21 mouse cellular contexts compared by ENCODE assay signal in genomic region chr9:54683814-54684605, GRCm38 (mm10). TPM values are rescaled to one million over a fixed set of nuclear protein-coding genes. Genes with fewer than 3 reads are reported as not detected.
DNase-seq lines count a peak whose midpoint lies in the region; ATAC-seq and TF ChIP-seq lines count a peak whose summit lies in the region.
"Had no signal": no experiment of that assay in that cellular context is flagged by ENCODE, and none has a peak within 500 bp of the region (broad histone marks: within the 10 kb centered on the region; RNA-seq: fewer than 3 reads in every experiment).

No protein-coding gene starts in this region.

- H3K36me3 ChIP-seq in heart, embryonic 11.5 days (ENCODE audit: control insufficient read depth, insufficient read depth, low read length) = no peaks in the 10 kb centered on the region
- no peaks in the 10 kb centered on the region for H3K36me3 ChIP-seq in ES-E14 (ENCODE audit: control insufficient read depth, insufficient read depth, low read length, poor library complexity, severe bottlenecking)
- H3K36me3 ChIP-seq: embryonic facial prominence, embryonic 10.5 days; embryonic facial prominence, embryonic 12.5 days; forebrain, embryonic 15.5 days had no signal

- no peak overlapping the region for H3K27ac ChIP-seq in heart, embryonic 11.5 days (ENCODE audit: low read depth, low read length)
- H3K27ac ChIP-seq in ES-E14 (ENCODE audit: insufficient read depth, low read depth, low read length, poor library complexity, severe bottlenecking) = peak overlapping the region; percentile 3; the same call in 1 of the 2 replicates
- H3K27ac ChIP-seq: embryonic facial prominence, embryonic 10.5 days; embryonic facial prominence, embryonic 12.5 days; forebrain, embryonic 13.5 days; forebrain, embryonic 15.5 days had no signal

- peak; percentile 65 for DNase-seq in heart, adult 11 months
- no peak for DNase-seq in ES-E14 (ENCODE audit: low read depth, low spot score)
- DNase-seq in fat pad, adult 2 months (ENCODE audit: extremely low read depth, low read depth, low spot score) = peak; percentile 81
- DNase-seq in left cerebral cortex, postnatal 10 days (ENCODE audit: extremely low spot score in 1 of 2, low spot score in 2 of 2) = no peak
- DNase-seq in left cerebral cortex, adult 18-20 months (ENCODE audit: low spot score in 2 of 2) = no peak
- no peak for DNase-seq in kidney, postnatal 14 days
- DNase-seq: adrenal gland, adult 2 months; adrenal gland, postnatal 14 days; adrenal gland, postnatal 36 days; B cell, adult 2 months; cerebellum, adult 11-12 months; cerebellum, adult 2 months; cerebellum, adult 9-10 months; cerebellum, postnatal 10 days; cerebellum, postnatal 25 days; forebrain, postnatal 0 days had no signal

- H3K4me2 ChIP-seq in heart, embryonic 11.5 days = no peak overlapping the region
- H3K4me2 ChIP-seq: embryonic facial prominence, embryonic 12.5 days; forebrain, embryonic 13.5 days; forebrain, embryonic 15.5 days had no signal

- 57% methylated on average over 7 of the region's 7 CpGs for WGBS in heart, embryonic 11.5 days (ENCODE audit: insufficient replicate concordance)

- no peaks in the 10 kb centered on the region for H3K9me3 ChIP-seq in heart, embryonic 11.5 days (replicated peaks; ENCODE audit: control insufficient read depth, low read length)
- no peaks in the 10 kb centered on the region for H3K9me3 ChIP-seq in ES-E14 (ENCODE audit: control insufficient read depth, insufficient read depth, low read depth, low read length)
- H3K9me3 ChIP-seq: embryonic facial prominence, embryonic 10.5 days; embryonic facial prominence, embryonic 12.5 days; forebrain, embryonic 13.5 days; forebrain, embryonic 15.5 days had no signal

- H3K4me1 ChIP-seq in heart, embryonic 11.5 days (ENCODE audit: control insufficient read depth, insufficient read depth, low read length) = no peaks in the 10 kb centered on the region
- H3K4me1 ChIP-seq in ES-E14 (ENCODE audit: control insufficient read depth in 2 of 2, insufficient read depth in 2 of 2, low read length in 2 of 2, poor library complexity in 1 of 2) = no peaks in the 10 kb centered on the region
- H3K4me1 ChIP-seq: embryonic facial prominence, embryonic 10.5 days; embryonic facial prominence, embryonic 12.5 days; forebrain, embryonic 13.5 days; forebrain, embryonic 15.5 days had no signal

- in situ Hi-C loops in ES-E14 (cut with MboI; ENCODE audit: low sequenced_read_pairs in 2 of 2, unreplicated experiment in 2 of 2) = no loop called here

- H3K9ac ChIP-seq in heart, embryonic 11.5 days (ENCODE audit: low read depth, low read length) = no peak overlapping the region
- no peak overlapping the region for H3K9ac ChIP-seq in ES-E14 (ENCODE audit: insufficient read depth, low read depth, low read length, poor library complexity, severe bottlenecking)
- H3K9ac ChIP-seq: embryonic facial prominence, embryonic 12.5 days; forebrain, embryonic 13.5 days; forebrain, embryonic 15.5 days; forebrain, postnatal 0 days had no signal

- peaks cover 4% of the 10 kb centered on the region; the same call in 1 of the 2 replicates for H3K27me3 ChIP-seq in heart, embryonic 11.5 days (ENCODE audit: control insufficient read depth, insufficient read depth, low read length)
- H3K27me3 ChIP-seq: embryonic facial prominence, embryonic 12.5 days; forebrain, embryonic 13.5 days; forebrain, embryonic 15.5 days had no signal

- intact Hi-C loops in left cerebral cortex, postnatal 10 days (cut with DNase I) = no loop called here

- ATAC-seq in heart, embryonic 11.5 days (replicated peaks; ENCODE audit: insufficient number of reproducible peaks, low FRiP score, low TSS enrichment) = no peak
- ATAC-seq: forebrain, embryonic 13.5 days; forebrain, embryonic 15.5 days; forebrain, postnatal 0 days had no signal

- H3K4me3 ChIP-seq in heart, embryonic 11.5 days (ENCODE audit: low read depth, low read length) = no peak overlapping the region
- H3K4me3 ChIP-seq in ES-E14 (ENCODE audit: insufficient read depth in 1 of 2, low read depth in 1 of 2, low read length in 2 of 2, poor library complexity in 1 of 2, severe bottlenecking in 1 of 2) = no peak overlapping the region
- H3K4me3 ChIP-seq: embryonic facial prominence, embryonic 10.5 days; embryonic facial prominence, embryonic 12.5 days; forebrain, embryonic 13.5 days; forebrain, embryonic 15.5 days had no signal

TF ChIP-seq in ES-E14, 5 proteins besides CTCF, POLR2A, EP300 and RAD21:
- no peak for TF ChIP-seq ZNF384 (IDR thresholded peaks at IDR 0.05; ENCODE audit: low read depth, low read length)
- TF ChIP-seq ZC3H11A (IDR thresholded peaks at IDR 0.05; ENCODE audit: borderline replicate concordance, low read depth, low read length) = no peak
- no peak for TF ChIP-seq HCFC1 (IDR thresholded peaks at IDR 0.05; ENCODE audit: borderline replicate concordance, insufficient read depth, low read length)
- TF ChIP-seq CHD2 (IDR thresholded peaks at IDR 0.05; ENCODE audit: low read depth, low read length) = no peak
- TF ChIP-seq MAFK (IDR thresholded peaks at IDR 0.05; ENCODE audit: insufficient read depth, low read depth, low read length) = no peak
TF ChIP-seq in ES-E14: peak in this region for 0.

RNA-seq across cellular contexts. Expression of gene Dnaja4, which starts 14.7 kb away (rescaled TPM):
- 19.0 and 25.6 TPM in 2 replicates for polyA plus RNA-seq in heart, embryonic 11.5 days (2014; fragmentation: Nextera tagmentation; extraction: Ambion mirVana)
- total RNA-seq in ES-E14 (2012; rRNA removed) = 0.79 and 1.3 TPM in 2 replicates
- 10 to 100 TPM; 13.6 to 14.4 TPM for total RNA-seq in left cerebral cortex, postnatal 10 days (2021)
- total RNA-seq in left cerebral cortex, adult 18-20 months (2021) = 10 to 100 TPM; 49.6 to 51.2 TPM

RNA-seq across cellular contexts. Expression of gene Acsbg1, which starts 22.3 kb away (rescaled TPM):
- 0.24 and 0.36 TPM in 2 replicates for polyA plus RNA-seq in heart, embryonic 11.5 days (2014; fragmentation: Nextera tagmentation; extraction: Ambion mirVana)
- total RNA-seq in ES-E14 (2012; rRNA removed) = 1.1 and 2.7 TPM in 2 replicates
- total RNA-seq in left cerebral cortex, postnatal 10 days (2021) = 10 to 100 TPM; 88.4 to 93.5 TPM
- total RNA-seq in left cerebral cortex, adult 18-20 months (2021) = 100 to 1,000 TPM; 109 to 126 TPM

RNA-seq across cellular contexts. Expression of gene Wdr61, which starts 50.3 kb away (rescaled TPM):
- polyA plus RNA-seq in heart, embryonic 11.5 days (2014; fragmentation: Nextera tagmentation; extraction: Ambion mirVana) = 124 and 128 TPM in 2 replicates
- 63.8 and 88.6 TPM in 2 replicates for total RNA-seq in ES-E14 (2012; rRNA removed)
- 10 to 100 TPM; 52.5 to 54.1 TPM for total RNA-seq in left cerebral cortex, postnatal 10 days (2021)
- 10 to 100 TPM; 58.9 to 60.0 TPM for total RNA-seq in left cerebral cortex, adult 18-20 months (2021)

Comparison
In these comparisons a context has a peak if more than half of its experiments do, and no peak if none do; other contexts are left out.
1. DNase-seq: peak in heart, adult 11 months (single experiment) and fat pad, adult 2 months (single experiment); none in ES-E14 (single experiment), left cerebral cortex, postnatal 10 days (0 of 2), left cerebral cortex, adult 18-20 months (0 of 2) and kidney, postnatal 14 days (single experiment).
2. RNA of gene Acsbg1, which starts 22.3 kb away (total RNA-seq): 109 to 126 TPM in left cerebral cortex, adult 18-20 months and 88.4 to 93.5 TPM in left cerebral cortex, postnatal 10 days; 1.1 to 2.7 TPM in ES-E14; every median in the first group is over 10 times any median in the second.